Mouse (Mus musculus) CH12.LX (cell line): ENCODE measurements around the gene Aldh1a2.

Source experiments
- CTCF ChIP-seq, 2 experiments: IDR thresholded peaks in 1 of 2; conservative IDR thresholded peaks in 1 of 2; 2 replicates each; pipeline ENCODE4 v1.5.1; 2011 to 2012; ENCODE audit warnings: low read depth in 2 of 2, low read length in 2 of 2, improper control_type of control experiment in 1 of 2, inconsistent platforms in 1 of 2, mild to moderate bottlenecking in 1 of 2, moderate library complexity in 1 of 2
- EP300 ChIP-seq: IDR thresholded peaks from 2 replicates; pipeline ENCODE4 v1.6.1; 2011; ENCODE audit warnings: low read length, improper control_type of control experiment
- GABPA ChIP-seq: IDR thresholded peaks from 2 replicates; pipeline ENCODE4 v1.6.1; 2012; ENCODE audit warnings: low read depth, low read length, improper control_type of control experiment, inconsistent platforms; ENCODE audit not compliant: insufficient replicate concordance
- MAFK ChIP-seq: IDR thresholded peaks from 2 replicates; pipeline ENCODE4 v1.6.1; 2011; ENCODE audit warnings: low read length, improper control_type of control experiment; ENCODE audit not compliant: insufficient replicate concordance
- NELFE ChIP-seq: IDR thresholded peaks from 2 replicates; pipeline ENCODE4 v1.6.1; 2011; ENCODE audit warnings: low read depth, low read length, improper control_type of control experiment
- NRF1 ChIP-seq: IDR thresholded peaks from 2 replicates; pipeline ENCODE4 v1.6.1; 2014; ENCODE audit warnings: low read depth, mild to moderate bottlenecking, inconsistent platforms, low read length, improper control_type of control experiment, moderate library complexity
- POLR2A ChIP-seq: IDR thresholded peaks from 2 replicates; pipeline ENCODE4 v1.6.1; 2011; ENCODE audit warnings: low read depth, mild to moderate bottlenecking, improper control_type of control experiment, low read length
- TCF12 ChIP-seq: IDR thresholded peaks from 2 replicates; pipeline ENCODE4 v1.6.1; 2014; ENCODE audit warnings: low read depth, mild to moderate bottlenecking, inconsistent platforms, low read length, improper control_type of control experiment

DNA sequence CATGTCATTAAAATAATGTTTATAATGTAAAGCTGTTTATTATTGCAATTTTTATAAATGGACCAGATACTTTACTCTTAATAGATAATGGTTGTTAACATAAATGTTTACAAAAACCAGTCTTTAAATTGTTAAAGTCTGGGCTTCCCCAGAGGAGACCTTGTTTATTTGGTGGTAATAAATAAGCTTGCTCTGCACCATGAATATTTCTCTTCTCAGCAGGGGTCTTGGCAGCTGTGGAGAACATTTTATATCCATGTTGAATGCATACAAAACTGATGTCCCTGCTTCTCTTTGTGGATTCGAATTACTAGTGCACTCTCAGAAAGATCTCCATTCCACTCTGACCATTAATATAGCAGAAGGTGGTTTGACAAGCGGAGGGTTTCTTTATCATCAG is 38.8 kb downstream of the Aldh1a2 start:
- TF ChIP-seq POLR2A (no peak), EP300 (no peak), MAFK (no peak), GABPA (no peak), CTCF (conservative IDR thresholded peaks at IDR 0.05 in 1 of 2, IDR thresholded peaks at IDR 0.05 in 1 of 2; ENCODE audit: low read depth in 2 of 2, low read length in 2 of 2) (no peak), NRF1 (no peak), NELFE (no peak), TCF12 (no peak)
